Mouse (Mus musculus) myocyte (in vitro differentiated cells): ENCODE data around the gene Fstl4.

Experiments
- CEBPB ChIP-seq: IDR thresholded peaks from 2 replicates; pipeline ENCODE4 v1.6.1; 2011; ENCODE audit warnings: mild to moderate bottlenecking, moderate library complexity; ENCODE audit not compliant: poor library complexity, insufficient read depth, severe bottlenecking
- E2F4 ChIP-seq: IDR thresholded peaks from one replicate; pipeline ENCODE4 v1.6.1; 2011; ENCODE audit warnings: mild to moderate bottlenecking, control low read depth, moderate library complexity; ENCODE audit not compliant: insufficient read depth
- MAX ChIP-seq: IDR thresholded peaks from one replicate; pipeline ENCODE4 v1.6.1; 2011; ENCODE audit warnings: low read depth, mild to moderate bottlenecking, control low read depth
- MYOD1 ChIP-seq, 3 experiments: IDR thresholded peaks; one replicate each; pipeline ENCODE4 v1.6.1; 2011; ENCODE audit warnings: control low read depth in 2 of 3, low read depth in 2 of 3, mild to moderate bottlenecking in 2 of 3, moderate library complexity in 1 of 3; ENCODE audit not compliant: insufficient read length in 2 of 3, control insufficient read depth in 1 of 3
- MYOG ChIP-seq, 3 experiments: IDR thresholded peaks; one replicate each; pipeline ENCODE4 v1.6.1; 2011; ENCODE audit warnings: control low read depth in 2 of 3, low read depth in 2 of 3, mild to moderate bottlenecking in 2 of 3; ENCODE audit not compliant: insufficient read length in 2 of 3, control insufficient read depth in 1 of 3, insufficient read depth in 1 of 3
- POLR2A ChIP-seq: IDR thresholded peaks from one replicate; pipeline ENCODE4 v1.6.1; 2011; ENCODE audit warnings: low read depth, mild to moderate bottlenecking, control low read depth, moderate library complexity; ENCODE audit not compliant: insufficient read length
- POLR2AphosphoS2 ChIP-seq: IDR thresholded peaks from one replicate; pipeline ENCODE4 v1.6.1; 2011; ENCODE audit warnings: low read depth, control low read depth; ENCODE audit not compliant: insufficient read length
- TCF12 ChIP-seq: IDR thresholded peaks from one replicate; pipeline ENCODE4 v1.6.1; 2011; ENCODE audit warnings: mild to moderate bottlenecking, control low read depth; ENCODE audit not compliant: poor library complexity, insufficient read depth, severe bottlenecking
- USF1 ChIP-seq: IDR thresholded peaks from one replicate; pipeline ENCODE4 v1.6.1; 2011; ENCODE audit warnings: low read depth, mild to moderate bottlenecking, control low read depth, moderate library complexity

- TF ChIP-seq POLR2A (no peak), MAX (no peak), POLR2AphosphoS2 (no peak), USF1 (no peak), CEBPB (no peak), TCF12 (no peak), MYOD1 (IDR thresholded peaks at IDR 0.05; ENCODE audit: control insufficient read depth in 1 of 3, insufficient read length in 2 of 3, low read depth in 2 of 3) (no peak), E2F4 (no peak), MYOG (IDR thresholded peaks at IDR 0.05; ENCODE audit: control insufficient read depth in 1 of 3, insufficient read depth in 1 of 3, insufficient read length in 2 of 3, low read depth in 2 of 3) (no peak)
Observed at GRCm38 (mm10) chr11:52740466-52740865, 24.0 kb upstream of the Fstl4 start.
